In genomic region chr9:117870616-117871015, GRCm38 (mm10) we compare ENCODE assay signal across 14 mouse cellular contexts.
DNase-seq lines count a peak whose midpoint lies in the region; ATAC-seq and TF ChIP-seq lines count a peak whose summit lies in the region.
"Had no signal": no experiment of that assay in that cellular context is flagged by ENCODE, and none has a peak within 500 bp of the region (broad histone marks: within the 10 kb centered on the region; RNA-seq: fewer than 3 reads in every experiment).

No protein-coding gene starts in this region.

- TF ChIP-seq POLR2A in cortical plate, adult 2 months (IDR thresholded peaks at IDR 0.05; ENCODE audit: extremely low read depth, insufficient read depth, low read length): no peak

- H3K4me3 ChIP-seq in layer of hippocampus, adult 2 months: peak overlapping the region; percentile 25
- H3K4me3 ChIP-seq in cortical plate, adult 2 months (ENCODE audit: insufficient read depth, low read length): peak overlapping the region; percentile 20; the same call in 1 of the 2 replicates
- peak overlapping the region; percentile 64; the same call in 1 of the 2 replicates for H3K4me3 ChIP-seq in forebrain, embryonic 14.5 days (ENCODE audit: low read depth, low read length)
- peak overlapping the region; percentile 80 for H3K4me3 ChIP-seq in midbrain, embryonic 16.5 days (ENCODE audit: low read depth, low read length)

- no peak for TF ChIP-seq CTCF in layer of hippocampus, adult 2 months (conservative IDR thresholded peaks at IDR 0.05)
- no peak for TF ChIP-seq CTCF in cortical plate, adult 2 months (IDR thresholded peaks at IDR 0.05; ENCODE audit: extremely low read depth, insufficient read depth, low read length)

- peak overlapping the region; percentile 91 for H3K4me2 ChIP-seq in forebrain, embryonic 14.5 days (ENCODE audit: low read length)
- peak overlapping the region; percentile 80 for H3K4me2 ChIP-seq in midbrain, embryonic 16.5 days (ENCODE audit: low read length)
- H3K4me2 ChIP-seq: heart, embryonic 11.5 days had no signal

- peak; percentile 33 for ATAC-seq in forebrain, embryonic 14.5 days
- no peak for ATAC-seq in midbrain, embryonic 16.5 days
- no peak for ATAC-seq in megakaryocyte progenitor cell, adult 5-6 weeks (replicated peaks; ENCODE audit: poor library complexity)

- no peaks in the 10 kb centered on the region for H3K9me3 ChIP-seq in forebrain, embryonic 14.5 days (replicated peaks; ENCODE audit: control insufficient read depth, low read length)
- no peaks in the 10 kb centered on the region for H3K9me3 ChIP-seq in midbrain, embryonic 16.5 days (replicated peaks; ENCODE audit: control insufficient read depth, low read length, poor library complexity, severe bottlenecking)

- no peaks in the 10 kb centered on the region for H3K4me1 ChIP-seq in cortical plate, adult 2 months (ENCODE audit: control insufficient read depth, insufficient read depth, low read length)
- H3K4me1 ChIP-seq in forebrain, embryonic 14.5 days (ENCODE audit: control insufficient read depth, insufficient read depth, low read length): peaks cover 11% of the 10 kb centered on the region
- H3K4me1 ChIP-seq in midbrain, embryonic 16.5 days (ENCODE audit: control insufficient read depth, insufficient read depth, low read length): peaks cover 23% of the 10 kb centered on the region

- no peaks in the 10 kb centered on the region for H3K36me3 ChIP-seq in forebrain, embryonic 14.5 days (ENCODE audit: control insufficient read depth, insufficient read depth, low read length)
- no peaks in the 10 kb centered on the region for H3K36me3 ChIP-seq in midbrain, embryonic 16.5 days (ENCODE audit: control insufficient read depth, insufficient read depth, low read length)

- H3K27me3 ChIP-seq in forebrain, embryonic 14.5 days (replicated peaks; ENCODE audit: control insufficient read depth, insufficient read depth, low read length): no peaks in the 10 kb centered on the region
- H3K27me3 ChIP-seq in midbrain, embryonic 16.5 days (ENCODE audit: control insufficient read depth, insufficient read depth, low read depth, low read length): 0 out of 2 replicates have a peak, but pooled peaks cover 3% of the 10 kb centered on the region
- H3K27me3 ChIP-seq: CH12.LX had no signal

- 0 out of 2 replicates have a peak overlapping the region, but pooled peaks have one; percentile 1 for H3K9ac ChIP-seq in forebrain, embryonic 14.5 days (ENCODE audit: low read length)
- peak overlapping the region; percentile 56; the same call in 1 of the 2 replicates for H3K9ac ChIP-seq in midbrain, embryonic 16.5 days (ENCODE audit: low read depth, low read length)
- H3K9ac ChIP-seq: liver, embryonic 14.5 days had no signal

- no peak overlapping the region for H3K27ac ChIP-seq in layer of hippocampus, adult 2 months
- no peak overlapping the region for H3K27ac ChIP-seq in cortical plate, adult 2 months (ENCODE audit: insufficient read depth, low read length)
- H3K27ac ChIP-seq in forebrain, embryonic 14.5 days (ENCODE audit: low read depth, low read length): no peak overlapping the region
- H3K27ac ChIP-seq in midbrain, embryonic 16.5 days (ENCODE audit: low read length): peak overlapping the region; percentile 40; the same call in 1 of the 2 replicates
- H3K27ac ChIP-seq: liver, embryonic 14.5 days had no signal

- no peak for DNase-seq in layer of hippocampus, adult 2 months (ENCODE audit: low spot score in 2 of 2)
- DNase-seq in layer of hippocampus, postnatal 36 days: no peak
- peak; percentile 71 for DNase-seq in forebrain, embryonic 14.5 days (ENCODE audit: low spot score)
- no peak for DNase-seq in thymus, postnatal 14 days
- DNase-seq: adrenal gland, adult 2 months; cerebellum, adult 11 months; kidney, postnatal 10 days; lung, postnatal 4 days had no signal

- 9% methylated on average over 11 of the region's 11 CpGs for WGBS in forebrain, embryonic 14.5 days
- WGBS in midbrain, embryonic 16.5 days: 28% methylated on average over 11 of the region's 11 CpGs

Comparison
In these comparisons a context has a peak if more than half of its experiments do, and no peak if none do; other contexts are left out.
1. H3K4me3 ChIP-seq: peak in every context shown above with its lines; median percentile 80 in midbrain, embryonic 16.5 days; 64 in forebrain, embryonic 14.5 days; 25 in layer of hippocampus, adult 2 months; 20 in cortical plate, adult 2 months.